In the genomic region with DNA sequence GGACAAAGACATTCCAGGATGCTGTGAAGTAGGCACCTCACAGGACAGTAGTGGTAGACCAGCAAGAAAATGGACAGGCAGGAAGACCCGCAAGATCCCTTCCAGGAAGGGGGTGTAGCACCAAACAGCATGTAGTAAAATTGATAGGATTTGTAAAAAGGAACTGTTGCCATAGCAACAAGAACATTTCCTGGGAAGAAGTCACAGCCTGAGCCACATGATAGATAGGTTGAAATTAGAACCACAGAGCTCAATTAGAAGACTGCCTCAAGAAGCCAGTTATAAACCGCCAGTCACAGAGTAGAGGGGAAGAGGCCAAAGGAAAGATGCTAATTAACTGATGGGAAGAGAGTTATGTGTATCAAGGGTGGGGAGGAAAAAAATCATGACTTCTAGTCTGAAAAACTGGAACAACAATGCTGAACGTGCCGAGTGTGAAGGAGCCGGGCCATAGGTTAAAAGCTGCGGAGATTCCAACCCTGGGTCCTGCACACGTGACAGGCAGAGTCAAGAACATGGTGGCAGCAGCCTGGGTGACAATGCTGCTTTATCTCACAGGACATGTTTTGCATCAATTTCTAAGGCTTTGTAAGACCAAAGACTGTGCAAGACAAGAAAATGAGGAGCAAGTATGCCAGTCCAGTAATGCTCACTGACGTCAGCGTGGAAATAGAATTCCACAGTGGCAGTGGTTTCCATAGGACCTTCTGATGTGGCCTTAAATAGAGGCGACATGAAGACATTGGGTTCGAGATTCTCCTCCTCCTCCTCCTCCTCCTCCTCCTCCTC, we compare ENCODE assay signal across 20 mouse cellular contexts.
DNase-seq lines count a peak whose midpoint lies in the region; ATAC-seq and TF ChIP-seq lines count a peak whose summit lies in the region.
"Had no signal": no experiment of that assay in that cellular context is flagged by ENCODE, and none has a peak within 500 bp of the region (broad histone marks: within the 10 kb centered on the region; RNA-seq: fewer than 3 reads in every experiment).

No protein-coding gene starts in this region.

- TF ChIP-seq POLR2A in cerebellum, adult 2 months (IDR thresholded peaks at IDR 0.05; ENCODE audit: borderline replicate concordance, insufficient read depth, low read length), result no peak

- no peaks in the 10 kb centered on the region for H3K36me3 ChIP-seq in neural tube, embryonic 13.5 days
- H3K36me3 ChIP-seq in midbrain, embryonic 13.5 days, result no peaks in the 10 kb centered on the region
- H3K36me3 ChIP-seq: limb, embryonic 15.5 days had no signal

- no peak overlapping the region for H3K4me2 ChIP-seq in neural tube, embryonic 13.5 days
- H3K4me2 ChIP-seq in midbrain, embryonic 13.5 days (replicated peaks), result no peak overlapping the region
- H3K4me2 ChIP-seq: limb, embryonic 15.5 days had no signal

- DNase-seq in frontal cortex, postnatal 36 days (ENCODE audit: low spot score in 2 of 2), result no peak
- no peak for DNase-seq in neural tube, embryonic 10.5 days (ENCODE audit: extremely low spot score, low spot score)
- no peak for DNase-seq in cerebellum, adult 2 months
- no peak for DNase-seq in testis, postnatal 14 days (ENCODE audit: low spot score)
- DNase-seq in cerebellum, adult 8-10 months, result no peak
- DNase-seq: adrenal gland, postnatal 25 days; cerebellum, adult 9-10 months; kidney, adult 2 months; kidney, postnatal 14 days; layer of hippocampus, postnatal 36 days; lung, postnatal 10 days; right cerebral cortex, postnatal 25 days had no signal

- no peaks in the 10 kb centered on the region for H3K4me1 ChIP-seq in neural tube, embryonic 13.5 days (replicated peaks)
- H3K4me1 ChIP-seq in midbrain, embryonic 13.5 days (replicated peaks), result no peaks in the 10 kb centered on the region
- H3K4me1 ChIP-seq in cerebellum, adult 2 months (ENCODE audit: control insufficient read depth, insufficient read depth, low read length), result no peaks in the 10 kb centered on the region
- H3K4me1 ChIP-seq: heart, embryonic 10.5 days; limb, embryonic 15.5 days had no signal

- WGBS in neural tube, embryonic 13.5 days, result 81% methylated on average over 11 of the region's 11 CpGs
- WGBS in midbrain, embryonic 13.5 days, result 85% methylated on average over 11 of the region's 11 CpGs
- WGBS in cerebellum, adult 2 months, result 87% methylated on average over 11 of the region's 11 CpGs

- no peaks in the 10 kb centered on the region for H3K27me3 ChIP-seq in neural tube, embryonic 13.5 days
- H3K27me3 ChIP-seq in midbrain, embryonic 13.5 days, result no peaks in the 10 kb centered on the region
- no peaks in the 10 kb centered on the region for H3K27me3 ChIP-seq in cerebellum, adult 2 months (ENCODE audit: control insufficient read depth, insufficient read depth, low read length)
- H3K27me3 ChIP-seq: CH12.LX; limb, embryonic 15.5 days had no signal

- 0 out of 2 replicates have a peak overlapping the region, but pooled peaks have one; percentile 6 for H3K27ac ChIP-seq in neural tube, embryonic 13.5 days (replicated peaks)
- H3K27ac ChIP-seq in midbrain, embryonic 13.5 days, result no peak overlapping the region
- no peak overlapping the region for H3K27ac ChIP-seq in cerebellum, adult 2 months (ENCODE audit: insufficient read depth, low read length)
- H3K27ac ChIP-seq: heart, embryonic 10.5 days; layer of hippocampus, adult 2 months; limb, embryonic 15.5 days had no signal

- no peak for TF ChIP-seq CTCF in cerebellum, adult 2 months (IDR thresholded peaks at IDR 0.05; ENCODE audit: borderline replicate concordance, insufficient read depth, low read depth, low read length)

- peak; percentile 70 for ATAC-seq in frontal cortex, adult (ENCODE audit: low TSS enrichment)
- peak; percentile 67; the same call in 1 of the 2 replicates for ATAC-seq in neural tube, embryonic 13.5 days (ENCODE audit: low read depth)
- peak; percentile 45; the same call in 1 of the 2 replicates for ATAC-seq in midbrain, embryonic 13.5 days

- H3K4me3 ChIP-seq in neural tube, embryonic 13.5 days, result no peak overlapping the region
- no peak overlapping the region for H3K4me3 ChIP-seq in midbrain, embryonic 13.5 days (replicated peaks)
- no peak overlapping the region for H3K4me3 ChIP-seq in cerebellum, adult 2 months (replicated peaks; ENCODE audit: insufficient read depth, low read depth, low read length)
- H3K4me3 ChIP-seq: erythroblast, embryonic 14.5 days; heart, embryonic 10.5 days; layer of hippocampus, adult 2 months; limb, embryonic 15.5 days had no signal

- no peak overlapping the region for H3K9ac ChIP-seq in neural tube, embryonic 13.5 days
- no peak overlapping the region for H3K9ac ChIP-seq in midbrain, embryonic 13.5 days (replicated peaks)
- H3K9ac ChIP-seq: limb, embryonic 15.5 days had no signal

- no peaks in the 10 kb centered on the region for H3K9me3 ChIP-seq in neural tube, embryonic 13.5 days
- no peaks in the 10 kb centered on the region for H3K9me3 ChIP-seq in midbrain, embryonic 13.5 days
- H3K9me3 ChIP-seq: heart, embryonic 10.5 days; limb, embryonic 15.5 days had no signal
